Mouse (Mus musculus) heart, embryonic 14.5 days (tissue): ENCODE data around the gene Zcchc2. TPM values are rescaled to one million over a fixed set of nuclear protein-coding genes. Genes with fewer than 3 reads are reported as not detected.

ENCODE experiments used
- ATAC-seq: fragments of 200-750 bp; cut with Nextera tagmentation; 2 replicates; pipeline ENCODE4 v1.8.0; 2017; ENCODE audit warnings: low read depth, moderate TSS enrichment; ENCODE audit not compliant: insufficient number of reproducible peaks, insufficient read depth, low FRiP score
- H3K27ac ChIP-seq, 2 experiments: fragments of 200-500 bp in 1 of 2; fragments of 300-500 bp in 1 of 2; sonication (generic) in 1 of 2; replicated peaks in 1 of 2; 2 replicates each; pipeline ENCODE4 v1.5.1; 2012 to 2014; ENCODE audit warnings: low read depth in 2 of 2, low read length in 2 of 2, control low read depth in 1 of 2, mild to moderate bottlenecking in 1 of 2, mixed read lengths in 1 of 2; ENCODE audit not compliant: control insufficient read depth in 1 of 2, insufficient read depth in 1 of 2
- H3K27me3 ChIP-seq: fragments of 300-500 bp; sonication (generic); 2 replicates; pipeline ENCODE4 v1.6.1; 2014; ENCODE audit warnings: mild to moderate bottlenecking, low read length, control low read depth; ENCODE audit not compliant: control insufficient read depth, insufficient read depth
- H3K36me3 ChIP-seq: fragments of 300-500 bp; sonication (generic); 2 replicates; pipeline ENCODE4 v1.6.1; 2014; ENCODE audit warnings: mild to moderate bottlenecking, control low read depth, low read length, mixed read lengths; ENCODE audit not compliant: control insufficient read depth, insufficient read depth
- H3K4me1 ChIP-seq, 2 experiments: fragments of 200-500 bp in 1 of 2; fragments of 300-500 bp in 1 of 2; sonication (generic) in 1 of 2; 2 replicates each; pipeline ENCODE4 v1.6.1; 2012 to 2014; ENCODE audit warnings: low read length in 2 of 2, control low read depth in 1 of 2, mixed read lengths in 1 of 2; ENCODE audit not compliant: control insufficient read depth in 2 of 2, insufficient read depth in 2 of 2
- H3K4me2 ChIP-seq: fragments of 300-500 bp; sonication (generic); 2 replicates; pipeline ENCODE4 v1.6.1; 2014; ENCODE audit warnings: mild to moderate bottlenecking, low read length
- H3K4me3 ChIP-seq, 2 experiments: fragments of 200-500 bp in 1 of 2; fragments of 300-500 bp in 1 of 2; sonication (generic) in 1 of 2; 2 replicates each; pipeline ENCODE4 v1.5.1; 2012 to 2014; ENCODE audit warnings: low read length in 2 of 2, mild to moderate bottlenecking in 2 of 2, control low read depth in 1 of 2, low read depth in 1 of 2, moderate library complexity in 1 of 2; ENCODE audit not compliant: control insufficient read depth in 1 of 2, insufficient read depth in 1 of 2
- H3K9ac ChIP-seq: fragments of 300-500 bp; sonication (generic); 2 replicates; pipeline ENCODE4 v1.6.1; 2014; ENCODE audit warnings: mild to moderate bottlenecking, low read length
- H3K9me3 ChIP-seq: fragments of 300-500 bp; sonication (generic); 2 replicates; pipeline ENCODE4 v1.6.1; 2016; ENCODE audit warnings: low read length, control low read depth; ENCODE audit not compliant: control insufficient read depth
- WGBS: fragments of 180-500 bp; shearing (Covaris S2); extraction: QIAGEN DNeasy Blood & Tissue Kit; methylation state at CpG from one replicate; pipeline ENCODE4 v1.1.7; 2014; 5-methylcytosine and 5-hydroxymethylcytosine counted together
- polyA plus RNA-seq: library from polyadenylated mRNA; unstranded; fragments of >200 nt; fragmentation: Nextera tagmentation; extraction: Ambion mirVana; gene quantifications from 2 replicates; pipeline ENCODE4 v1.2.1, GENCODE M21; 2014

Gene Zcchc2
- polyA plus RNA-seq, 1 experiment from 2014 or later, result 2.3 TPM

- Histone ChIP-seq H3K9ac (peak overlapping the region; percentile 87), H3K9me3 (no peaks in the 10 kb centered on the region), H3K4me2 (peak overlapping the region; percentile 76), H3K36me3 (no peaks in the 10 kb centered on the region), H3K27ac (peak overlapping the region; percentile 62 to 97), H3K4me1 (peaks cover 7 to 30% of the 10 kb centered on the region in 2 experiments), H3K27me3 (no peaks in the 10 kb centered on the region), H3K4me3 (peak overlapping the region; percentile 73 to 88)
- ATAC-seq, result no peak
- under 1% methylated on average over 13 of the region's 13 CpGs for WGBS
Measured at GRCm38 (mm10) chr1:105989640-105989984, 594 bp upstream of the Zcchc2 start.

- Histone ChIP-seq H3K9ac (peak overlapping the region; percentile 93), H3K27me3 (no peaks in the 10 kb centered on the region), H3K27ac (peak overlapping the region; percentile 96 to 97), H3K36me3 (no peaks in the 10 kb centered on the region), H3K9me3 (no peaks in the 10 kb centered on the region), H3K4me3 (peak overlapping the region; percentile 83 to 88), H3K4me1 (peaks cover 9 to 38% of the 10 kb centered on the region in 2 experiments), H3K4me2 (peak overlapping the region; percentile 95)
- under 1% methylated on average over 100 of the region's 104 CpGs for WGBS
- ATAC-seq, result peak; percentile 38
Measured at GRCm38 (mm10) chr1:105990911-105991761, 930 bp downstream of the Zcchc2 start.

DNA sequence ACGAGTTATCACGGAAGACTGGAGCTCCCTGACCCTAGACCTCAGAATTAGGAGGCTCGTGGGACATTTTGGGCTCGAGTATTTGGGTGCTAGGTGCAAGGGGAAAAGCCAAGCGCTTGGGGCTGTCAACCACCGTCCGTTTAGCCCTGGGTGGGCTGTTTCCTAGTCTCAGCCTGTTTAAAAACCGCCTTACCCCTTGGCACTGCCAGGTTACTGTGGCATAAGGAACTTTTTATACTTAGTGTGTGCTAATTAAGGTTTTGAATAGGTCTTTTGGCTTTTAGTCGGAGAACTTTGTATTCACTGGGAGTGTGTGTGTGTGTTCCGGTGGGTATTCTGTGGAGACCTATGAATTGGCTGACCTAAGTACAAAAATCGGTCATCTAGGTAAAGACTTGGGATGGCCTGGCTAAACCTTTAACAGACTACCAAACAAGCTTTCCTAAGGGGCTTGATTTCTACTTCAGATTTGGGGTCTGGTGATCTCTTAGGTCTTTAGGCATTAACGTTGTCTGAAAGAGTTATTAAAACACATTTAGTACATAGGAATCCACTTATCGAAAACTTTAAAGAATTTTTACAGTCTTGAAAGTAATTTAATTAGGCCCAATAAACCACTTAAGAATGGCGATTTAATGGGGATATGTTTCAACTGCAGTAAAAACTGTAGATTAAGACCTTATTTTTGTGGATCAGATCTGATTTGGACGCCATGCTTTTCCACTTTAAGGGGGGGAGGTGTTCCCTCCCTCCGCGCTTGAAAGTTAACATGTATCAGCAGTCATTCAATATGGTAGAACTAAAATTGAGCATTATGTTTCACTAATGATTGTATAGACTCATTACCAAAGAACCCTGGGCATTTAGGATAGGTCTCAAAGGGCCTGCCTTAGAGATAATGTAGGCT lies 2.0 kb downstream of the Zcchc2 start:
- Histone ChIP-seq H3K9me3 (no peaks in the 10 kb centered on the region), H3K27ac (peak overlapping the region; percentile 96 to 97; a peak in 3 of 4 replicates), H3K4me1 (peaks cover 9 to 42% of the 10 kb centered on the region in 2 experiments), H3K4me3 (peak overlapping the region; percentile 83 to 88), H3K9ac (peak overlapping the region; percentile 93), H3K27me3 (no peaks in the 10 kb centered on the region), H3K36me3 (no peaks in the 10 kb centered on the region), H3K4me2 (peak overlapping the region; percentile 95)
- WGBS, result 30% methylated on average over 17 of the region's 17 CpGs
- ATAC-seq, result no peak

DNA sequence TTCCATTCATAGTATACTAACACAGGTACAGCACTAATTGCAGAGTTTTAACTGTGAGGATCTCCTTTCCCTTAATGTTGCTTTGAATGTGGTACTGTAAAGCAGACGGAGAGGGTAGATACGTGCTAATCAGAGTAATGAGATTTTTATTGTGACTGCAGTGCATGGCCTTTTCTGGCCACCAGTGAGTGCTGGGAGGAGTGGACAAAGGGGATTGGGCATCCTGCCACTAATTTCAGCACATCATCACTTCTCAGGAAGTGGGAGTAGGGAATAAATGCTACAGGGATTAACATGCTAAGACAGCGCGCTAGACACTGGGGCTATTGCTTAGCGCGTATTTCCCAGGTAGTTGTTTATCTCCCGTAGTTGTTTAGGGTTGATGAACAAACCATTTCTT lies 3.0 kb downstream of the Zcchc2 start:
- 2% methylated on average over 7 of the region's 7 CpGs for WGBS

GRCm38 (mm10) chr1:105993601-105994209 lies 3.5 kb downstream of the Zcchc2 start:
- H3K4me1 ChIP-seq, result peaks cover 7 to 39% of the 10 kb centered on the region in 2 experiments
- 0% methylated on average over 37 of the region's 37 CpGs for WGBS
- ATAC-seq, result peak; percentile 47

More for the DNA sequence above, 3.0 kb downstream of the Zcchc2 start:
- no peaks in the 10 kb centered on the region for H3K36me3 ChIP-seq
- ATAC-seq, result no peak
- H3K4me3 ChIP-seq, result peak overlapping the region; percentile 86 to 88
- peak overlapping the region; percentile 79 to 88 for H3K27ac ChIP-seq
- H3K9me3 ChIP-seq, result no peaks in the 10 kb centered on the region
- H3K4me2 ChIP-seq, result peak overlapping the region; percentile 95
- peaks cover 9 to 40% of the 10 kb centered on the region in 2 experiments for H3K4me1 ChIP-seq
- H3K9ac ChIP-seq, result peak overlapping the region; percentile 81
- H3K27me3 ChIP-seq, result no peaks in the 10 kb centered on the region

GRCm38 (mm10) chr1:105995966-105996365 lies 5.8 kb downstream of the Zcchc2 start:
- Histone ChIP-seq H3K36me3 (no peaks in the 10 kb centered on the region), H3K27me3 (no peaks in the 10 kb centered on the region), H3K4me2 (no peak overlapping the region), H3K4me1 (peaks cover 10 to 43% of the 10 kb centered on the region in 2 experiments), H3K4me3 (no peak overlapping the region), H3K9ac (peak overlapping the region; percentile 17; the same call in 1 of the 2 replicates), H3K9me3 (no peaks in the 10 kb centered on the region), H3K27ac (0 out of 4 replicates have a peak overlapping the region, but pooled peaks of 1 of the 2 experiments have one; percentile 11)
- 44% methylated on average over 2 of the region's 2 CpGs for WGBS
- ATAC-seq, result no peak

More at GRCm38 (mm10) chr1:105993601-105994209, 3.5 kb downstream of the Zcchc2 start:
- H3K36me3 ChIP-seq, result no peaks in the 10 kb centered on the region
- peak overlapping the region; percentile 95 for H3K4me2 ChIP-seq
- H3K27ac ChIP-seq, result peak overlapping the region; percentile 79 to 88
- H3K9ac ChIP-seq, result peak overlapping the region; percentile 81
- no peaks in the 10 kb centered on the region for H3K27me3 ChIP-seq
- H3K4me3 ChIP-seq, result peak overlapping the region; percentile 86 to 88
- no peaks in the 10 kb centered on the region for H3K9me3 ChIP-seq

GRCm38 (mm10) chr1:105997282-105997681 lies 7.1 kb downstream of the Zcchc2 start:
- H3K4me2 ChIP-seq, result no peak overlapping the region

More at GRCm38 (mm10) chr1:105997282-105997681, 7.1 kb downstream of the Zcchc2 start:
- 0 out of 4 replicates have a peak overlapping the region, but pooled peaks of 1 of the 2 experiments have one; percentile 6 for H3K27ac ChIP-seq
- H3K9ac ChIP-seq, result no peak overlapping the region
- H3K4me3 ChIP-seq, result no peak overlapping the region
- 43% methylated on average over 3 of the region's 3 CpGs for WGBS
- peaks cover 7 to 46% of the 10 kb centered on the region in 2 experiments for H3K4me1 ChIP-seq
- no peaks in the 10 kb centered on the region for H3K27me3 ChIP-seq
- no peak for ATAC-seq
- H3K36me3 ChIP-seq, result 0 out of 2 replicates have a peak, but pooled peaks cover 4% of the 10 kb centered on the region
- no peaks in the 10 kb centered on the region for H3K9me3 ChIP-seq
